Mouse (Mus musculus) liver, embryonic 12.5 days (tissue): Measurements from ENCODE around the gene Borcs6. TPM values are rescaled to one million over a fixed set of nuclear protein-coding genes. Genes with fewer than 3 reads are reported as not detected.
"Not testable (repeated sequence)": the region's sequence is repeated elsewhere in the genome, so short reads cannot be mapped to it uniquely, and the experiment has no call there.

Experiments used
- ATAC-seq: fragments of 200-750 bp; cut with Nextera tagmentation; 2 replicates; pipeline ENCODE4 v1.8.0; 2017; ENCODE audit warnings: moderate number of reproducible peaks, mild to moderate bottlenecking, moderate library complexity
- H3K27ac ChIP-seq: fragments of 300-500 bp; sonication (generic); 2 replicates; pipeline ENCODE4 v1.5.1; 2016; ENCODE audit warnings: mild to moderate bottlenecking
- H3K27me3 ChIP-seq: fragments of 300-500 bp; sonication (generic); replicated peaks from 2 replicates; pipeline ENCODE4 v1.6.1; 2016; ENCODE audit warnings: mild to moderate bottlenecking, moderate library complexity
- H3K36me3 ChIP-seq: fragments of 300-500 bp; sonication (generic); 2 replicates; pipeline ENCODE4 v1.6.1; 2016; ENCODE audit warnings: mild to moderate bottlenecking, moderate library complexity
- H3K4me1 ChIP-seq: fragments of 300-500 bp; sonication (generic); 2 replicates; pipeline ENCODE4 v1.6.1; 2016
- H3K4me2 ChIP-seq: fragments of 300-500 bp; sonication (generic); 2 replicates; pipeline ENCODE4 v1.6.1; 2016; ENCODE audit warnings: mild to moderate bottlenecking, moderate library complexity
- H3K4me3 ChIP-seq: fragments of 300-500 bp; sonication (generic); 2 replicates; pipeline ENCODE4 v1.5.1; 2016; ENCODE audit warnings: mild to moderate bottlenecking, moderate library complexity
- H3K9ac ChIP-seq: fragments of 300-500 bp; sonication (generic); 2 replicates; pipeline ENCODE4 v1.6.1; 2016; ENCODE audit warnings: mild to moderate bottlenecking, moderate library complexity
- H3K9me3 ChIP-seq: fragments of 300-500 bp; sonication (generic); replicated peaks from 2 replicates; pipeline ENCODE4 v1.6.1; 2016; ENCODE audit warnings: mild to moderate bottlenecking, moderate library complexity
- WGBS: fragments of 180-500 bp; shearing (Covaris S2); methylation state at CpG from one replicate; pipeline ENCODE4 v1.1.7; 2016; ENCODE audit not compliant: insufficient replicate concordance; 5-methylcytosine and 5-hydroxymethylcytosine counted together
- polyA plus RNA-seq: library from polyadenylated mRNA; unstranded; fragments of >200 nt; fragmentation: Nextera tagmentation; extraction: Ambion mirVana; gene quantifications from 2 replicates; pipeline ENCODE4 v1.2.1, GENCODE M21; 2016

Borcs6 gene
- 5.3 and 6.1 TPM in 2 replicates for polyA plus RNA-seq

DNA sequence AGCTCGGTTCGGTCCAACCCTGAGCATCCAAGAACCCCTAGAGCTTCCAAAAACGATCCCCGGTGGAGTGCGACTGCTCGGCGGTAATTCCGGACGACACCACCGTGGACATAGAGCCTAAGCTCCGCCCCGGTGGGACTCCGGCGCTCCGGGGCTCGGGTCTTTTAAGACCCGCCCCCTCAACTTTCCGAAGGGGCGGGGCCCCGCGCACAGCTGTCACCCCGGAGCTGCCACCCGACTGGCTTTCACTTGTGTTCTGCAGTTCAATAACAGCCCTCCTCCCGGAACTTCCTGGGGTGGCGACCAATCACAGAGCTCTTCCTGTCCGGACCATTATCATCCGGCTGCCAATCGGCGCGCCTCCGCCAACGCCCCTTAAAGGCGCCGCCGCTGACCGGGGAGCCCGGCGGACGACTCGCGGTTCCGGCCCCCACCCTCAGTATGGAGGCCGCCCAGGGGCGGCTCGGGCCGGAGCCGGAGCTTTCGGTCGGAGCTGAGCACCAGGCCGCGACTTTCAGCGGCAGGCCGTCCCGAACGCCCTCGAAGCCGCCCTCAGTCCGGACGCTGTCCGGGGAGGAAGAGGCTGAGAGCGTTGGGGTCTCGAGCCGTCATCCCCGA lies at the start of gene Borcs6:
Gene Borcs6 (plus strand): TSS at position 361 of the 618 bp plus-strand sequence.
- Histone ChIP-seq H3K4me1 (peaks cover 41% of the 10 kb centered on the region), H3K4me3 (peak within 1 kb of the TSS; percentile 92), H3K9ac (peak within 1 kb of the TSS; percentile 94), H3K27ac (peak within 1 kb of the TSS; percentile 90), H3K9me3 (no peaks in the 10 kb centered on the region), H3K27me3 (no peaks in the 10 kb centered on the region), H3K36me3 (0 out of 2 replicates have a peak, but pooled peaks cover 2% of the 10 kb centered on the region), H3K4me2 (peak within 1 kb of the TSS; percentile 91)
- ATAC-seq, result peak; percentile 86
- WGBS, result under 1% methylated on average over 64 of the region's 64 CpGs

- H3K4me1 ChIP-seq, result peaks cover 69% of the 10 kb centered on the region
- peak overlapping the region; percentile 99 for H3K27ac ChIP-seq
- H3K4me3 ChIP-seq, result peak overlapping the region; percentile 69
- H3K27me3 ChIP-seq, result no peaks in the 10 kb centered on the region
- H3K4me2 ChIP-seq, result peak overlapping the region; percentile 85
- peak overlapping the region; percentile 84 for H3K9ac ChIP-seq
- 77% methylated on average over 15 of the region's 15 CpGs for WGBS
- H3K9me3 ChIP-seq, result no peaks in the 10 kb centered on the region
- H3K36me3 ChIP-seq, result peaks cover 6% of the 10 kb centered on the region; the same call in 1 of the 2 replicates
- ATAC-seq, result no peak
Observed at GRCm38 (mm10) chr11:69010400-69011323, 48.9 kb upstream of the Borcs6 start.

GRCm38 (mm10) chr11:69011445-69011844 lies 48.1 kb upstream of the Borcs6 start:
- not testable (repeated sequence) for H3K9me3 ChIP-seq, ATAC-seq, H3K36me3 ChIP-seq, H3K27me3 ChIP-seq
- 35% methylated on average over 2 of the region's 2 CpGs for WGBS
- peak overlapping the region; percentile 69 for H3K4me3 ChIP-seq
- peak overlapping the region; percentile 85 for H3K4me2 ChIP-seq
- H3K27ac ChIP-seq, result peak overlapping the region; percentile 99
- H3K4me1 ChIP-seq, result peaks cover 62% of the 10 kb centered on the region
- H3K9ac ChIP-seq, result peak overlapping the region; percentile 84

GRCm38 (mm10) chr11:69012071-69012601 lies 47.4 kb upstream of the Borcs6 start:
- H3K4me3 ChIP-seq, result peak overlapping the region; percentile 69
- H3K36me3 ChIP-seq, result 0 out of 2 replicates have a peak, but pooled peaks cover under 1% of the 10 kb centered on the region
- peak; percentile 78 for ATAC-seq
- 2% methylated on average over 18 of the region's 18 CpGs for WGBS
- peaks cover 62% of the 10 kb centered on the region for H3K4me1 ChIP-seq
- H3K27ac ChIP-seq, result peak overlapping the region; percentile 99
- no peaks in the 10 kb centered on the region for H3K9me3 ChIP-seq
- H3K9ac ChIP-seq, result peak overlapping the region; percentile 84
- H3K27me3 ChIP-seq, result no peaks in the 10 kb centered on the region
- H3K4me2 ChIP-seq, result peak overlapping the region; percentile 85

- Histone ChIP-seq H3K4me1 (peaks cover 56% of the 10 kb centered on the region), H3K36me3 (peaks cover 2% of the 10 kb centered on the region; the same call in 1 of the 2 replicates), H3K27me3 (no peaks in the 10 kb centered on the region), H3K27ac (peak within 1 kb of the TSS; percentile 91), H3K4me3 (peak within 1 kb of the TSS; percentile 71), H3K9ac (peak within 1 kb of the TSS; percentile 77), H3K4me2 (peak within 1 kb of the TSS; percentile 84), H3K9me3 (no peaks in the 10 kb centered on the region)
- WGBS, result 1% methylated on average over 38 of the region's 38 CpGs
- peak; percentile 92 for ATAC-seq
Observed at GRCm38 (mm10) chr11:69015644-69016441, 43.7 kb upstream of the Borcs6 start, which contains the start of gene Ctc1. TSS of gene Ctc1 (plus strand) at chr11:69015911.

DNA sequence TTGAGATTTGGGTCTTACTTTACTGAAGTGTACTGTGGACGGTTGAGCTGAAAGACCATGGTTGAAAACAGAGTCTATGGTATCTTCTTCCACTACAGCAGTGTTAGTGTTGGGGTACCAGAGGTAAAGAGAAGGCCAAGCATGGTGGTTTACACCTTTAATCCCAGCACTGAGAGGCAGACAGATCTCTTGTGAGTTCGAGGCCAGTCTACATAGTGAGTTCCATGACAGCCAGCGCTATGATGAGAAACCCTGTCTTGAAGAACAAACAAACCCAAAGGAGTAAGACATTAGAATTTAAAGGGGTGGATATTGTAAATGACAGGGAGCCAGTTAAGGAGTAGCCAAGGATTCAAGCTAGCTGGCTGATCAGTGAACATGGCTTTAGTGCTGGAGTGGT lies 42.8 kb upstream of the Borcs6 start:
- Histone ChIP-seq H3K4me3 (peak overlapping the region; percentile 71), H3K4me1 (peaks cover 47% of the 10 kb centered on the region), H3K27me3 (no peaks in the 10 kb centered on the region), H3K9me3 (no peaks in the 10 kb centered on the region), H3K9ac (peak overlapping the region; percentile 77), H3K4me2 (peak overlapping the region; percentile 84), H3K36me3 (peaks cover 11% of the 10 kb centered on the region), H3K27ac (peak overlapping the region; percentile 91)
- WGBS, result 66% methylated on average over 3 of the region's 3 CpGs
- no peak for ATAC-seq

- H3K27ac ChIP-seq, result no peak overlapping the region
- no peaks in the 10 kb centered on the region for H3K27me3 ChIP-seq
- no peaks in the 10 kb centered on the region for H3K9me3 ChIP-seq
- H3K4me1 ChIP-seq, result peaks cover 23% of the 10 kb centered on the region
- no peak overlapping the region for H3K9ac ChIP-seq
- no peak overlapping the region for H3K4me2 ChIP-seq
- no peak for ATAC-seq
- peaks cover 50% of the 10 kb centered on the region for H3K36me3 ChIP-seq
- H3K4me3 ChIP-seq, result no peak overlapping the region
Observed at GRCm38 (mm10) chr11:69020691-69021090, 38.8 kb upstream of the Borcs6 start.

GRCm38 (mm10) chr11:69026562-69026961 lies 33.0 kb upstream of the Borcs6 start:
- 71% methylated on average over 3 of the region's 3 CpGs for whole genome bisulfite sequencing
- Histone ChIP-seq H3K27ac (no peak overlapping the region), H3K9ac (no peak overlapping the region), H3K4me3 (no peak overlapping the region), H3K36me3 (peaks cover 100% of the 10 kb centered on the region), H3K4me2 (no peak overlapping the region), H3K4me1 (no peaks in the 10 kb centered on the region), H3K9me3 (no peaks in the 10 kb centered on the region), H3K27me3 (no peaks in the 10 kb centered on the region)
- ATAC-seq, result no peak

DNA sequence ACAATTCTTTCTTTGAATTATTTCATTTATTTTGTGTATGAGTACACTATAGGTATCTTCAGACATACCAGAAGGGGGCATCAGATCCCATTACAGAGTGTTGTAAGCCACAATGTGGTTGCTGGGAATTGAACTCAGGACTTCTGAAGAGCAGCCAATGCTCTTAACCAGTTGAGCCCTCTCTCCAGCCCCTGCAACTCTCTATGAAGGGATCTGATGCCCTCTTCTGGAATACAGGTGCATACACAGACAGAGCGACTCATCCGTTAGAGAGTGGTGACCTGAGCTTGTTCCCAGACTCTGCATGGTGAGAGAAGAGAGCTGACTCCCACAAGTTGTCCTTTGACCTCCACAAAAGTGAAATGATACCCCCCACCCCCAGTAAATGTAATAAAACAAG lies 30.7 kb upstream of the Borcs6 start:
- Histone ChIP-seq H3K4me1 (no peaks in the 10 kb centered on the region), H3K4me3 (no peak overlapping the region), H3K27ac (no peak overlapping the region), H3K9ac (no peak overlapping the region), H3K36me3 (peaks cover 97% of the 10 kb centered on the region), H3K4me2 (no peak overlapping the region), H3K27me3 (no peaks in the 10 kb centered on the region), H3K9me3 (no peaks in the 10 kb centered on the region)
- WGBS, result 71% methylated on average over 2 of the region's 2 CpGs
- ATAC-seq, result peak; percentile 64

GRCm38 (mm10) chr11:69033552-69033951 lies 26.0 kb upstream of the Borcs6 start:
- ATAC-seq, result no peak
- Histone ChIP-seq H3K27me3 (no peaks in the 10 kb centered on the region), H3K9ac (no peak overlapping the region), H3K36me3 (peaks cover 74% of the 10 kb centered on the region), H3K4me2 (no peak overlapping the region), H3K4me1 (peaks cover 22% of the 10 kb centered on the region), H3K9me3 (no peaks in the 10 kb centered on the region), H3K4me3 (no peak overlapping the region), H3K27ac (0 out of 2 replicates have a peak overlapping the region, but pooled peaks have one; percentile 28)
- 62% methylated on average over 9 of the region's 9 CpGs for WGBS

DNA sequence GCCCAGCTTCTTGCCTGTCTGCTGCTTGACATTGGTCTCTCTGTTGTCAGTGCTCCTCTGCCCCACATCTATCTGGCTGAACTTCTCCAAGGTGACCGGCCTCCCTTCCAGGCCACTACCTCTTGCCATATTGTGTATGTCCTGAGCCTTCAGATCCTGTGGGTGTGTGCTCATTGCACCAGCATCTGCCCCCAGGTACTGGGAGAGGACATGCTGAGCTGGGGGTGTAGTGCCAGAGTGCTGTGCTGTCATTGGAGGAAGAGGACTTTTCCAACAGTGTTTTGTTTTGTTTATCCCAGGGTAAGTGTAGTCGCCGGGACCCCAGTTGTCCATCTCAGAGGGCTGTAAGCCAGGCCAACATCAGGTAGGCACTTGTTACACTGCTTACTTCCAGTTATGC lies 24.9 kb upstream of the Borcs6 start:
- no peaks in the 10 kb centered on the region for H3K27me3 ChIP-seq
- no peak overlapping the region for H3K9ac ChIP-seq
- H3K36me3 ChIP-seq, result peaks cover 64% of the 10 kb centered on the region
- H3K9me3 ChIP-seq, result no peaks in the 10 kb centered on the region
- H3K4me2 ChIP-seq, result no peak overlapping the region
- no peak overlapping the region for H3K4me3 ChIP-seq
- no peak for ATAC-seq
- H3K27ac ChIP-seq, result no peak overlapping the region
- peaks cover 32% of the 10 kb centered on the region for H3K4me1 ChIP-seq
- 78% methylated on average over 3 of the region's 3 CpGs for WGBS
